ENCODE assay signal across 10 mouse cellular contexts in the genomic region with DNA sequence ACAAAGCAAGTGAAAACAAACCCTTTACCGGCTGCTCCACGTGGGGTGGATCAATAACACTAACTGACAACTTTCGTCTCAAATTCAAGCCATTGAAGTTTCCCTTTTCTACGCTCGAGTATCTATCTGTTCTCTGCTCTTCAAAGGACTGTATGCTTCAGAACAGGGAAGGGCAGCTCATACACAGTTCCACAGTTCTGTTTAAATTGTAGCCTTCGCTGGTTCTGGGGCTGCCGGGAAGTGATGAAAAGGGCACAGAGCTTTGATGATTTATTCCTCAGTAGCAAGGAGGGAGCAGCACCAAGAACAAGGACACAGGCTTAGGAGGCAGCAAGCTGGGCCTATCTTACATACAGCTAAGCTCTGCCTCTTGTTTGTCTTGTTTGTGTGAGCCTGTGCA.
"Had no signal": no experiment of that assay in that cellular context is flagged by ENCODE, and none has a peak within 500 bp of the region (broad histone marks: within the 10 kb centered on the region; RNA-seq: fewer than 3 reads in every experiment).

No protein-coding gene starts in this region.

- ATAC-seq: liver, embryonic 12.5 days had no signal

- H3K4me3 ChIP-seq: limb, embryonic 15.5 days; liver, embryonic 12.5 days; lung, embryonic 15.5 days; neural tube, embryonic 12.5 days had no signal

- DNase-seq: kidney, adult 8-10 months; kidney, postnatal 25 days; layer of hippocampus, postnatal 36 days; thymus, adult 18-20 months; thymus, postnatal 14 days had no signal

- H3K9ac ChIP-seq: limb, embryonic 15.5 days; liver, embryonic 12.5 days; lung, embryonic 15.5 days; neural tube, embryonic 12.5 days had no signal

- H3K27me3 ChIP-seq: limb, embryonic 15.5 days; liver, embryonic 12.5 days; lung, embryonic 15.5 days; neural tube, embryonic 12.5 days had no signal

- H3K4me1 ChIP-seq: limb, embryonic 15.5 days; liver, embryonic 12.5 days; lung, embryonic 15.5 days; neural tube, embryonic 12.5 days had no signal

- H3K36me3 ChIP-seq: limb, embryonic 15.5 days; liver, embryonic 12.5 days; lung, embryonic 15.5 days; neural tube, embryonic 12.5 days had no signal

- H3K9me3 ChIP-seq: limb, embryonic 15.5 days; liver, embryonic 12.5 days; lung, embryonic 15.5 days; neural tube, embryonic 12.5 days had no signal

- H3K4me2 ChIP-seq: limb, embryonic 15.5 days; liver, embryonic 12.5 days; lung, embryonic 15.5 days; neural tube, embryonic 12.5 days had no signal

- H3K27ac ChIP-seq: limb, embryonic 15.5 days; liver, embryonic 12.5 days; lung, embryonic 15.5 days; neural tube, embryonic 12.5 days; stomach, postnatal 0 days had no signal
